Mouse (Mus musculus): ENCODE results near the gene Synj1.

DNA sequence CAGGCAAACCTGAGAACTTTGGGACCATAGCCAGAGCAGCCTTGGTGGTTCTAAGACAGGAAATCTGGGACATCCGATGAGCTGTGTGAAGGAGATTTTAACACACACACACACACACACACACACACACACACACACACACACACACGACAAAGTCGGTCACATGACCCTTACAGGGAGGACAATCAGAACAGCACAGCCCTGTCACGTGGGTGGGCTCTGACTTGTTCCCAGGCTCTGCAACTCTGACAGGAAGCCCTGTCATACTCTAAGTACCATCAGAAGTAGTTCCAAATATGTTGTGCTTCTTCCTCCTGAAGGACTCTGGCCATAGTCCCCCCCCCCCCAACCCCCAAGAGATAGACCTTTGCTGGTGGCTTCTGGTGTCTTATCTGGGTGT, 109.7 kb downstream of the Synj1 start:
- TF ChIP-seq POLR2A (IDR thresholded peaks at IDR 0.05; ENCODE audit: extremely low read depth, insufficient read depth, low read length) (no peak), CTCF (IDR thresholded peaks at IDR 0.05; ENCODE audit: extremely low read depth, insufficient read depth, low read length) (no peak)
